Mouse (Mus musculus) kidney, embryonic 16.5 days (tissue): Measurements from ENCODE around the gene Dok4. TPM values are rescaled to one million over a fixed set of nuclear protein-coding genes. Genes with fewer than 3 reads are reported as not detected.

Source experiments
- ATAC-seq: fragments of 200-750 bp; cut with Nextera tagmentation; 2 replicates; pipeline ENCODE4 v1.8.0; 2017; ENCODE audit warnings: moderate TSS enrichment; ENCODE audit not compliant: low FRiP score, low TSS enrichment
- H3K27ac ChIP-seq: fragments of 300-500 bp; sonication (generic); 2 replicates; pipeline ENCODE4 v1.5.1; 2014; ENCODE audit warnings: low read length
- H3K27me3 ChIP-seq: fragments of 300-500 bp; sonication (generic); 2 replicates; pipeline ENCODE4 v1.6.1; 2014; ENCODE audit warnings: low read length, control low read depth, mixed read lengths; ENCODE audit not compliant: insufficient read depth
- H3K36me3 ChIP-seq: fragments of 300-500 bp; sonication (generic); 2 replicates; pipeline ENCODE4 v1.6.1; 2014; ENCODE audit warnings: low read length, control low read depth, mixed read lengths; ENCODE audit not compliant: insufficient read depth
- H3K4me1 ChIP-seq: fragments of 300-500 bp; sonication (generic); 2 replicates; pipeline ENCODE4 v1.6.1; 2014; ENCODE audit warnings: low read length, control low read depth, mixed read lengths; ENCODE audit not compliant: insufficient read depth
- H3K4me2 ChIP-seq: fragments of 300-500 bp; sonication (generic); replicated peaks from 2 replicates; pipeline ENCODE4 v1.6.1; 2014; ENCODE audit warnings: low read depth, low read length
- H3K4me3 ChIP-seq: fragments of 300-500 bp; sonication (generic); 2 replicates; pipeline ENCODE4 v1.5.1; 2014; ENCODE audit warnings: mild to moderate bottlenecking, low read length
- H3K9ac ChIP-seq: fragments of 300-500 bp; sonication (generic); replicated peaks from 2 replicates; pipeline ENCODE4 v1.6.1; 2014; ENCODE audit warnings: low read length
- H3K9me3 ChIP-seq: fragments of 300-500 bp; sonication (generic); 2 replicates; pipeline ENCODE4 v1.6.1; 2016; ENCODE audit warnings: low read length, control low read depth
- WGBS: fragments of 180-500 bp; shearing (Covaris S2); extraction: QIAGEN DNeasy Blood & Tissue Kit; methylation state at CpG from one replicate; pipeline ENCODE4 v1.1.7; 2014; 5-methylcytosine and 5-hydroxymethylcytosine counted together
- polyA plus RNA-seq: library from polyadenylated mRNA; unstranded; fragments of >200 nt; fragmentation: Nextera tagmentation; extraction: Ambion mirVana; gene quantifications from 2 replicates; pipeline ENCODE4 v1.2.1, GENCODE M21; 2015

Dok4 gene
- polyA plus RNA-seq, 1 experiment from 2014 or later: 39.3 TPM

DNA sequence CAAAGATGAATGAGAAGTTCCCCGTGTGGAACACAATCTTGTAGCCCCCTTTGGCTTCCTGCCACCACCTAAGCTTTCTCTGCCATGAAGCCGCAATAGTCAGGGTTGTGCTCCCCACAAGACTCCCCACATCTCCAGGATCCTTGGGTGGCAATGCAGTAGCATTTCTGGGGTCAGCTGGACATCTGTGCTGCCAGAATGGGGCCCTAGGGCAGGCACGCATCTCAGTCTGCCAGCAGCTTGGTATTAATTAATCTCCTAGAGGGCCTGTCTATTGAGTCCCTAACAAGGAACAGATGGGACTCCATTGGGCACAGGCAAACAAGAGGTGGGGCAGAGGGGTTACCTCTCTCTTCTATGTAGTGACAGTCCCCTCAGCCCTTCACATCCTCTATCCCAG lies 4.0 kb downstream of the Dok4 start:
- H3K9me3 ChIP-seq: no peaks in the 10 kb centered on the region
- H3K4me2 ChIP-seq: peak overlapping the region; percentile 97
- WGBS: 54% methylated on average over 3 of the region's 3 CpGs
- no peak for ATAC-seq
- H3K36me3 ChIP-seq: peaks cover 4% of the 10 kb centered on the region; the same call in 1 of the 2 replicates
- peaks cover 5% of the 10 kb centered on the region; the same call in 1 of the 2 replicates for H3K27me3 ChIP-seq
- 0 out of 2 replicates have a peak overlapping the region, but pooled peaks have one; percentile 4 for H3K4me3 ChIP-seq
- H3K4me1 ChIP-seq: peaks cover 59% of the 10 kb centered on the region
- H3K9ac ChIP-seq: peak overlapping the region; percentile 2
- peak overlapping the region; percentile 83 for H3K27ac ChIP-seq

DNA sequence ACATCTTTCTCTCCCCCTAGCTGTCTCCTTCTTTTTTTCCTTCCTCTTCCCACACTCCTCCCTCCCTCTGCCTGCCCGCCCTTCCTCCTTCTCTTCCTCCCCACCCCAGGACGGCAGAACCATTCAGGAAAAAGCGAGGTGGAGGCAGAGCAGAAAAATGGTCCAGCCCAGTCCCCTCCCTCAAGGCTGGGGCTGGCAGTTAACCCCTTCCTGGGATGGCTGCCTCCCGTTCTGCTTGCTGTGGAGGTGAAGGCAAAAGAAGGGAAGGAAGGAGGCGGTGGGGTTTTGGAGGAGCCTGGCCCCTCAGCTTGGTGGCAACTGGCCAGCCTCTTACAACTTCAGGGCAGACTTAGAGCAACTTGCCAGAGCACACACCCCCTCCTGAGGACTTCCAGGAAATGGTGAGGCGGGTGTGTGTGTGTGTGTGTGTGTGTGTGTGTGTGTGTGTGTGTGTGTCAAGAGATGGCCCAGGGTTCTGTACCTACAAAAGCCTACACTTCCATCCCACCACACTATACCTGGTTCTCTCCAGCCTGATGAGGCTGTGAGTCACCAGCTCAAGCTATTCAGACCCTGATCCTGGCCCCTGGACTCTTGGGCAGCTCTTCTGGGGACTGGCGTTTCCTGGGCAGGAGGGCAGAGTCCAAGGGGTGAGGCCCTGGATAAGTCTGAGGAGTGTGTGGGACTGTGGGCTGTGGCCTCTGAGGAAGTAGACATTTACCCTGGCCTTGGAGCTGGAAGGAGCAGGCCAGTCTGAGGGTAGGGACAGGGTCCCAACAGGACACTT lies 4.8 kb downstream of the Dok4 start:
- Histone ChIP-seq H3K9ac (peak overlapping the region; percentile 67), H3K9me3 (no peaks in the 10 kb centered on the region), H3K27ac (peak overlapping the region; percentile 83), H3K4me1 (peaks cover 54% of the 10 kb centered on the region), H3K4me3 (peak overlapping the region; percentile 57), H3K4me2 (peak overlapping the region; percentile 97), H3K36me3 (peaks cover 11% of the 10 kb centered on the region), H3K27me3 (peaks cover 5% of the 10 kb centered on the region; the same call in 1 of the 2 replicates)
- peak; percentile 72 for ATAC-seq
- 2% methylated on average over 7 of the region's 7 CpGs for WGBS

GRCm38 (mm10) chr8:94870474-94871107 lies 5.5 kb downstream of the Dok4 start:
- H3K4me1 ChIP-seq: peaks cover 52% of the 10 kb centered on the region
- peak overlapping the region; percentile 97 for H3K4me2 ChIP-seq
- H3K4me3 ChIP-seq: peak overlapping the region; percentile 57
- no peaks in the 10 kb centered on the region for H3K9me3 ChIP-seq
- WGBS: 1% methylated on average over 22 of the region's 22 CpGs
- H3K36me3 ChIP-seq: peaks cover 18% of the 10 kb centered on the region
- H3K27me3 ChIP-seq: peaks cover 5% of the 10 kb centered on the region; the same call in 1 of the 2 replicates
- H3K27ac ChIP-seq: peak overlapping the region; percentile 83
- peak overlapping the region; percentile 67 for H3K9ac ChIP-seq
- ATAC-seq: peak; percentile 21

DNA sequence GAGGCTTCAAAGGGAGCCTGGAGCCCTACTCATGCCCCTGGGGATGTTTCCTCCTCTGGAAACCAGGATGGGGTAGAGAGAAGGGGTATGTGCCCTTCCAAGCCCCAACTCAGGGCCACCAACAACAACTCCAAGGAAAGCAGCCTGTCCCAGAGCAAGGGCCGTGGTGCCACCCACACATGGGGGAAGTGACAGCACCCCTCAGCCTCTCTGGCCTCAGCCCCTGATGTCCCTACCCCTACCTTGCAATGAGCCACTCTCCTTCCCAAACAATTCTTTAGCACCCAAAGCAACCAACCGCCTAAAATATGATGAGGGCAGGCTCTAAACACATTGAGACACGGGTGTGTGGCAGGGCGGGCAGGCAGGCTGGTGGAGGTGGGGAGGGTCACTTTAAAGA lies 6.1 kb downstream of the Dok4 start:
- no peak overlapping the region for H3K27ac ChIP-seq
- peak overlapping the region; percentile 67; the same call in 1 of the 2 replicates for H3K9ac ChIP-seq
- ATAC-seq: no peak
- peaks cover 3% of the 10 kb centered on the region; the same call in 1 of the 2 replicates for H3K27me3 ChIP-seq
- peaks cover 24% of the 10 kb centered on the region for H3K36me3 ChIP-seq
- H3K4me2 ChIP-seq: peak overlapping the region; percentile 97
- no peaks in the 10 kb centered on the region for H3K9me3 ChIP-seq
- H3K4me3 ChIP-seq: peak overlapping the region; percentile 57
- H3K4me1 ChIP-seq: peaks cover 46% of the 10 kb centered on the region
- 25% methylated on average over 4 of the region's 4 CpGs for WGBS

- Histone ChIP-seq H3K9ac (no peak overlapping the region), H3K27ac (no peak overlapping the region)
Measured at GRCm38 (mm10) chr8:94869146-94869545, 7.0 kb downstream of the Dok4 start.

DNA sequence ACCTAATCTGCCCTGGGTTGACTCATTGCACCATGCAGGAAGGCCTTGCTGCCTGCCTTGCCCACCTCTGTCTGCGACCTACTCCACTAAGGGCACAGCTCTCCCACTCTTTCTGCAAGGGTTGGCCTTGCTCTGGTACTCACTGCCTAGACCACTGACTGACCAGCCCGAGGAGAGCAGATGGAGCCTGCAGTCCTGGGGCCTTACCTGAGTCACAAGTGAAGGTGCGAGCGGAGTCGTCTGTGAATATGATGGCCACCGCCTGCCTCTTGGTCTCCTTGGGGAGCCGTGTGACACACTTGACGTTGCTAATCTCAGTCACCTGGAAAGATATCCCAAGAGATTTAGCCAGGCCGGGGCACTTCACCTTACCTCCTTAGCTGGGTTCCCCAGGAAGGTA lies 9.2 kb downstream of the Dok4 start:
- no peak overlapping the region for H3K4me2 ChIP-seq
- peaks cover 26% of the 10 kb centered on the region for H3K4me1 ChIP-seq
- no peaks in the 10 kb centered on the region for H3K9me3 ChIP-seq
- H3K36me3 ChIP-seq: peaks cover 49% of the 10 kb centered on the region
- ATAC-seq: no peak
- 86% methylated on average over 9 of the region's 9 CpGs for WGBS
- H3K9ac ChIP-seq: no peak overlapping the region
- no peaks in the 10 kb centered on the region for H3K27me3 ChIP-seq
- H3K27ac ChIP-seq: no peak overlapping the region
- H3K4me3 ChIP-seq: no peak overlapping the region

More at GRCm38 (mm10) chr8:94869146-94869545, 7.0 kb downstream of the Dok4 start:
- 67% methylated on average over 7 of the region's 7 CpGs for WGBS
- no peak overlapping the region for H3K4me3 ChIP-seq
- H3K4me1 ChIP-seq: peaks cover 38% of the 10 kb centered on the region
- H3K36me3 ChIP-seq: peaks cover 33% of the 10 kb centered on the region
- no peaks in the 10 kb centered on the region for H3K27me3 ChIP-seq
- no peaks in the 10 kb centered on the region for H3K9me3 ChIP-seq
- H3K4me2 ChIP-seq: no peak overlapping the region
- no peak for ATAC-seq

GRCm38 (mm10) chr8:94865292-94865691 lies 10.8 kb downstream of the Dok4 start:
- H3K27me3 ChIP-seq: no peaks in the 10 kb centered on the region

GRCm38 (mm10) chr8:94863897-94864673 lies 12.0 kb downstream of the Dok4 start:
- H3K9ac ChIP-seq: no peak overlapping the region
- no peak for ATAC-seq
- peaks cover 4% of the 10 kb centered on the region; the same call in 1 of the 2 replicates for H3K4me1 ChIP-seq
- no peak overlapping the region for H3K4me3 ChIP-seq
- H3K27ac ChIP-seq: no peak overlapping the region
- H3K9me3 ChIP-seq: no peaks in the 10 kb centered on the region
- H3K27me3 ChIP-seq: no peaks in the 10 kb centered on the region
- H3K36me3 ChIP-seq: peaks cover 55% of the 10 kb centered on the region
- no peak overlapping the region for H3K4me2 ChIP-seq
- 75% methylated on average over 10 of the region's 10 CpGs for WGBS

More at GRCm38 (mm10) chr8:94865292-94865691, 10.8 kb downstream of the Dok4 start:
- H3K4me1 ChIP-seq: peaks cover 10% of the 10 kb centered on the region
- H3K9me3 ChIP-seq: no peaks in the 10 kb centered on the region
- ATAC-seq: no peak
- H3K4me2 ChIP-seq: no peak overlapping the region
- 84% methylated on average over 10 of the region's 10 CpGs for WGBS
- H3K36me3 ChIP-seq: peaks cover 52% of the 10 kb centered on the region
- H3K4me3 ChIP-seq: no peak overlapping the region
- H3K27ac ChIP-seq: no peak overlapping the region
- H3K9ac ChIP-seq: no peak overlapping the region

DNA sequence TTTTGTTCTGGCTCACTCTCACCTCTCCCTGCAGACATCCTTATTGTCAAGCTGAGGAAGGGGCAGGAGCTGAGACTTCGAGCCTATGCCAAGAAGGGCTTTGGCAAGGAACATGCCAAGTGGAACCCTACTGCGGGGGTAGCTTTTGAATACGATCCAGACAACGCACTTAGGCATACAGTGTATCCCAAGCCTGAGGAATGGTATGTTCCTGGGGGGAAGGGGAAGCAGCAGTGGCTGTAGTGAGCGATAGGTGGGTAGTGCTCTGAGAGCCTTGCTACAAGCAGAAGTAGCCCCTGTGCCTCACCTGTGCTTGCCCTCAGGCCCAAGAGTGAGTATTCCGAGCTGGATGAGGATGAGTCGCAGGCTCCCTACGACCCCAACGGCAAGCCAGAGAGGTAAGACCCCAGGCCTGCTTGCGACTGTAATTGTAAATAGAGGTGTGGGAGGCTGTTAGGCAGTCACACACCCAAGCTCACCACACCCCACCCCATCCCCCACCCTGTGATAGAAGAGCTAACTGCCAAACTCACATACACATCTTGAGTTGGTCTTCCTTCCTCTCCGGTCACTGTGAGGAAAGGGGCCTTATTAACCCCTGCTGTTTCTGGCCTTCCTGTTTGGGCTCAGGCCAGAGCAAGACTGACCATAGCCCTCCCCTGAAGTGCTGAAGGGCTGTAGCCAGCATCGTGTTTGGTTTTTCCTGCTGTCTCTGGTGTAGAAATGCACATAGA lies 13.5 kb downstream of the Dok4 start:
- Histone ChIP-seq H3K4me1 (peaks cover 10% of the 10 kb centered on the region), H3K27me3 (no peaks in the 10 kb centered on the region), H3K27ac (peak overlapping the region; percentile 35; the same call in 1 of the 2 replicates), H3K4me3 (no peak overlapping the region), H3K36me3 (peaks cover 54% of the 10 kb centered on the region), H3K4me2 (no peak overlapping the region), H3K9me3 (no peaks in the 10 kb centered on the region), H3K9ac (no peak overlapping the region)
- no peak for ATAC-seq
- WGBS: 78% methylated on average over 12 of the region's 12 CpGs
